In genomic region chr5:76974207-76974553, GRCm38 (mm10) we compare ENCODE assay signal across 8 mouse cellular contexts. TPM values are rescaled to one million over a fixed set of nuclear protein-coding genes. Genes with fewer than 3 reads are reported as not detected.
DNase-seq lines count a peak whose midpoint lies in the region; ATAC-seq and TF ChIP-seq lines count a peak whose summit lies in the region.

No protein-coding gene starts in this region.

- WGBS in heart, embryonic 10.5 days: 2% methylated on average over 17 of the region's 17 CpGs
- WGBS in forebrain, embryonic 14.5 days: 5% methylated on average over 17 of the region's 17 CpGs
- WGBS in liver, embryonic 16.5 days (ENCODE audit: insufficient replicate concordance): 3% methylated on average over 17 of the region's 17 CpGs

- H3K9me3 ChIP-seq in heart, embryonic 10.5 days: no peaks in the 10 kb centered on the region
- H3K9me3 ChIP-seq in CH12.LX (replicated peaks; ENCODE audit: low read length): no peaks in the 10 kb centered on the region
- no peaks in the 10 kb centered on the region for H3K9me3 ChIP-seq in forebrain, embryonic 14.5 days (replicated peaks; ENCODE audit: control insufficient read depth, low read length)
- no peaks in the 10 kb centered on the region for H3K9me3 ChIP-seq in liver, embryonic 16.5 days (replicated peaks; ENCODE audit: control insufficient read depth, low read length)

- H3K79me2 ChIP-seq in CH12.LX (replicated peaks; ENCODE audit: control insufficient read depth, extremely low read depth, insufficient read depth, poor library complexity, severe bottlenecking): peaks cover 31% of the 10 kb centered on the region

- in situ Hi-C loops in CH12.LX (cut with MboI; ENCODE audit: low pct_ligation_motif_present, low pct_unique_long_range_greater_than_20kb, low sequenced_read_pairs): no loop called here

- H3K27me3 ChIP-seq in heart, embryonic 10.5 days (ENCODE audit: insufficient read depth, poor library complexity, severe bottlenecking): no peaks in the 10 kb centered on the region
- no peaks in the 10 kb centered on the region for H3K27me3 ChIP-seq in CH12.LX (replicated peaks)
- no peaks in the 10 kb centered on the region for H3K27me3 ChIP-seq in forebrain, embryonic 14.5 days (replicated peaks; ENCODE audit: control insufficient read depth, insufficient read depth, low read length)
- H3K27me3 ChIP-seq in liver, embryonic 16.5 days (ENCODE audit: control insufficient read depth, insufficient read depth, low read depth, low read length): no peaks in the 10 kb centered on the region

- peak overlapping the region; percentile 53; the same call in 1 of the 2 replicates for H3K4me2 ChIP-seq in CH12.LX (ENCODE audit: insufficient read depth, low read depth, poor library complexity, severe bottlenecking)
- peak overlapping the region; percentile 94 for H3K4me2 ChIP-seq in forebrain, embryonic 14.5 days (ENCODE audit: low read length)
- H3K4me2 ChIP-seq in liver, embryonic 16.5 days (ENCODE audit: low read depth, low read length): peak overlapping the region; percentile 82

- H3K4me3 ChIP-seq in heart, embryonic 10.5 days: peak overlapping the region; percentile 87
- H3K4me3 ChIP-seq in CH12.LX (replicated peaks in 1 of 3; ENCODE audit: low read depth in 2 of 3, low read length in 2 of 3, poor library complexity in 1 of 3): peak overlapping the region; percentile 93 to 99 (median 98)
- H3K4me3 ChIP-seq in forebrain, embryonic 14.5 days (ENCODE audit: low read depth, low read length): peak overlapping the region; percentile 90
- peak overlapping the region; percentile 98 for H3K4me3 ChIP-seq in liver, embryonic 16.5 days (ENCODE audit: low read depth, low read length)

- no peak for TF ChIP-seq EP300 in CH12.LX (IDR thresholded peaks at IDR 0.05; ENCODE audit: low read length)

- peak overlapping the region; percentile 77 for H3K9ac ChIP-seq in CH12.LX (ENCODE audit: insufficient read depth, low read depth)
- H3K9ac ChIP-seq in forebrain, embryonic 14.5 days (ENCODE audit: low read length): peak overlapping the region; percentile 83
- H3K9ac ChIP-seq in liver, embryonic 16.5 days (ENCODE audit: low read depth, low read length): peak overlapping the region; percentile 95

- ATAC-seq in forebrain, embryonic 14.5 days: peak; percentile 64; the same call in 1 of the 2 replicates
- peak; percentile 9; the same call in 1 of the 2 replicates for ATAC-seq in liver, embryonic 16.5 days (ENCODE audit: low read depth)

- no peak for TF ChIP-seq POLR2A in CH12.LX (IDR thresholded peaks at IDR 0.05; ENCODE audit: low read depth, low read length)

- H3K27ac ChIP-seq in heart, embryonic 10.5 days: peak overlapping the region; percentile 93
- H3K27ac ChIP-seq in CH12.LX (ENCODE audit: insufficient read depth, low read depth): no peak overlapping the region
- H3K27ac ChIP-seq in forebrain, embryonic 14.5 days (ENCODE audit: low read depth, low read length): no peak overlapping the region
- H3K27ac ChIP-seq in liver, embryonic 16.5 days (ENCODE audit: low read length): no peak overlapping the region

- TF ChIP-seq RAD21 in CH12.LX (IDR thresholded peaks at IDR 0.05; ENCODE audit: low read depth, low read length): no peak

- dilution Hi-C loops in CH12.LX (cut with MboI; ENCODE audit: extremely low pct_ligation_motif_present, extremely low pct_unique_long_range_greater_than_20kb, low sequenced_read_pairs): no loop called here

- TF ChIP-seq CTCF in CH12.LX (conservative IDR thresholded peaks at IDR 0.05 in 1 of 2, IDR thresholded peaks at IDR 0.05 in 1 of 2; ENCODE audit: low read depth in 2 of 2, low read length in 2 of 2): no peak

- peaks cover 13% of the 10 kb centered on the region for H3K4me1 ChIP-seq in heart, embryonic 10.5 days
- peaks cover 4 to 17% of the 10 kb centered on the region in 2 experiments; a peak in 3 of 4 replicates for H3K4me1 ChIP-seq in CH12.LX (ENCODE audit: control insufficient read depth in 1 of 2, insufficient read depth in 2 of 2)
- peaks cover 13% of the 10 kb centered on the region for H3K4me1 ChIP-seq in forebrain, embryonic 14.5 days (ENCODE audit: control insufficient read depth, insufficient read depth, low read length)
- peaks cover 12% of the 10 kb centered on the region for H3K4me1 ChIP-seq in liver, embryonic 16.5 days (ENCODE audit: control insufficient read depth, low read depth, low read length)

- H3K36me3 ChIP-seq in heart, embryonic 10.5 days: peaks cover 40% of the 10 kb centered on the region
- peaks cover 28 to 45% of the 10 kb centered on the region in 2 experiments for H3K36me3 ChIP-seq in CH12.LX (replicated peaks in 1 of 2; ENCODE audit: control insufficient read depth in 1 of 2, insufficient read depth in 1 of 2, low read length in 1 of 2)
- H3K36me3 ChIP-seq in forebrain, embryonic 14.5 days (ENCODE audit: control insufficient read depth, insufficient read depth, low read length): peaks cover 28% of the 10 kb centered on the region
- peaks cover 7% of the 10 kb centered on the region for H3K36me3 ChIP-seq in liver, embryonic 16.5 days (ENCODE audit: control insufficient read depth, insufficient read depth)

- DNase-seq in heart, embryonic 10.5 days (ENCODE audit: low spot score): no peak
- no peak for DNase-seq in heart, postnatal 4 days
- DNase-seq in CH12.LX (ENCODE audit: extremely low read depth): no peak
- DNase-seq in forebrain, embryonic 14.5 days (ENCODE audit: low spot score): no peak
- DNase-seq in ovary, adult 18-20 months (ENCODE audit: low spot score): no peak
- DNase-seq in right cerebral cortex, postnatal 36 days (ENCODE audit: low spot score in 2 of 2): no peak
- no peak for DNase-seq in thymus, adult 18-20 months

TF ChIP-seq in CH12.LX, 34 proteins besides CTCF, POLR2A, EP300 and RAD21:
- TF ChIP-seq GABPA (IDR thresholded peaks at IDR 0.05; ENCODE audit: insufficient replicate concordance, low read depth, low read length) (no peak), ELF1 (IDR thresholded peaks at IDR 0.05; ENCODE audit: low read depth, low read length) (no peak), KAT2A (IDR thresholded peaks at IDR 0.05; ENCODE audit: insufficient replicate concordance, low read length) (no peak), ZNF384 (IDR thresholded peaks at IDR 0.05; ENCODE audit: low read depth, low read length) (no peak), BHLHE40 (IDR thresholded peaks at IDR 0.05; ENCODE audit: low read depth, low read length) (no peak), UBTF (IDR thresholded peaks at IDR 0.05; ENCODE audit: low read depth, low read length) (no peak), PAX5 (IDR thresholded peaks at IDR 0.05; ENCODE audit: low read length) (no peak)

RNA-seq across cellular contexts. Expression of gene Srp72, which starts 0.3 kb away (rescaled TPM):
- polyA plus RNA-seq in heart, embryonic 10.5 days (2016; fragmentation: Nextera tagmentation; extraction: Ambion mirVana): 53.2 and 69.3 TPM in 2 replicates
- 10 to 100 TPM; 72.0 to 72.7 TPM for total RNA-seq in heart, postnatal 4 days (2021)
- total RNA-seq in CH12.LX (2012; rRNA removed) (73.6 and 77.4 TPM in 2 replicates), CH12.LX (2014; rRNA removed) (85.2 and 88.9 TPM in 2 replicates)
- polyA plus RNA-seq in CH12.LX (2012; ENCODE audit: insufficient read length, low read depth): 148 and 171 TPM in 2 replicates
- polyA plus RNA-seq in forebrain, embryonic 14.5 days (2014; fragmentation: Nextera tagmentation; extraction: Ambion mirVana): 85.2 and 92.3 TPM in 2 replicates
- 43.9 and 44.3 TPM in 2 replicates for polyA plus RNA-seq in liver, embryonic 16.5 days (2015; fragmentation: Nextera tagmentation; extraction: Ambion mirVana)

RNA-seq across cellular contexts. Expression of gene Ppat, which starts 22.8 kb away (rescaled TPM):
- 47.4 and 54.9 TPM in 2 replicates for polyA plus RNA-seq in heart, embryonic 10.5 days (2016; fragmentation: Nextera tagmentation; extraction: Ambion mirVana)
- total RNA-seq in heart, postnatal 4 days (2021): 10 to 100 TPM; 19.3 to 21.0 TPM
- total RNA-seq in CH12.LX (2012; rRNA removed) (65.8 and 88.2 TPM in 2 replicates), CH12.LX (2014; rRNA removed) (156 and 162 TPM in 2 replicates)
- polyA plus RNA-seq in CH12.LX (2012; ENCODE audit: insufficient read length, low read depth): 118 and 125 TPM in 2 replicates
- 16.3 and 19.5 TPM in 2 replicates for polyA plus RNA-seq in forebrain, embryonic 14.5 days (2014; fragmentation: Nextera tagmentation; extraction: Ambion mirVana)
- 18.0 and 20.1 TPM in 2 replicates for polyA plus RNA-seq in liver, embryonic 16.5 days (2015; fragmentation: Nextera tagmentation; extraction: Ambion mirVana)

RNA-seq across cellular contexts. Expression of gene Paics, which starts 23.1 kb away (rescaled TPM):
- 309 and 341 TPM in 2 replicates for polyA plus RNA-seq in heart, embryonic 10.5 days (2016; fragmentation: Nextera tagmentation; extraction: Ambion mirVana)
- total RNA-seq in heart, postnatal 4 days (2021): 100 to 1,000 TPM; 173 to 183 TPM
- total RNA-seq in CH12.LX (2012; rRNA removed) (274 and 275 TPM in 2 replicates), CH12.LX (2014; rRNA removed) (440 and 496 TPM in 2 replicates)
- 259 and 322 TPM in 2 replicates for polyA plus RNA-seq in CH12.LX (2012; ENCODE audit: insufficient read length, low read depth)
- 260 and 276 TPM in 2 replicates for polyA plus RNA-seq in forebrain, embryonic 14.5 days (2014; fragmentation: Nextera tagmentation; extraction: Ambion mirVana)
- polyA plus RNA-seq in liver, embryonic 16.5 days (2015; fragmentation: Nextera tagmentation; extraction: Ambion mirVana): 139 and 155 TPM in 2 replicates

RNA-seq across cellular contexts. Expression of gene Arl9, which starts 29.7 kb away (rescaled TPM):
- polyA plus RNA-seq in heart, embryonic 10.5 days (2016; fragmentation: Nextera tagmentation; extraction: Ambion mirVana): 0.45 TPM in 1 of 2 replicates, not detected in the other
- total RNA-seq in heart, postnatal 4 days (2021): not detected
- total RNA-seq in CH12.LX (2012; rRNA removed): 0.38 TPM in 1 of 2 replicates, not detected in the other
- total RNA-seq in CH12.LX (2014; rRNA removed): 1.4 TPM in 1 of 2 replicates, not detected in the other
- 2.2 and 2.6 TPM in 2 replicates for polyA plus RNA-seq in CH12.LX (2012; ENCODE audit: insufficient read length, low read depth)
- polyA plus RNA-seq in forebrain, embryonic 14.5 days (2014; fragmentation: Nextera tagmentation; extraction: Ambion mirVana): not detected in 2 replicates
- polyA plus RNA-seq in liver, embryonic 16.5 days (2015; fragmentation: Nextera tagmentation; extraction: Ambion mirVana): 0.18 and 0.19 TPM in 2 replicates

RNA-seq across cellular contexts. Expression of gene Thegl, which starts 41.6 kb away (rescaled TPM):
- polyA plus RNA-seq in heart, embryonic 10.5 days (2016; fragmentation: Nextera tagmentation; extraction: Ambion mirVana): 0.14 and 0.18 TPM in 2 replicates
- total RNA-seq in heart, postnatal 4 days (2021): not detected
- total RNA-seq in CH12.LX (2012; rRNA removed): 0.25 TPM in 1 of 2 replicates, not detected in the other
- not detected in 2 replicates for total RNA-seq in CH12.LX (2014; rRNA removed)
- polyA plus RNA-seq in CH12.LX (2012; ENCODE audit: insufficient read length, low read depth): not detected in 2 replicates
- polyA plus RNA-seq in forebrain, embryonic 14.5 days (2014; fragmentation: Nextera tagmentation; extraction: Ambion mirVana): 0.26 and 0.33 TPM in 2 replicates
- polyA plus RNA-seq in liver, embryonic 16.5 days (2015; fragmentation: Nextera tagmentation; extraction: Ambion mirVana): 0.22 and 0.43 TPM in 2 replicates
